Mouse (Mus musculus) embryonic facial prominence, embryonic 15.5 days (tissue): ENCODE results near the gene Rbm20. TPM values are rescaled to one million over a fixed set of nuclear protein-coding genes. Genes with fewer than 3 reads are reported as not detected.

Source experiments
- ATAC-seq: fragments of 200-750 bp; cut with Nextera tagmentation; 2 replicates; pipeline ENCODE4 v1.8.0; 2017; ENCODE audit warnings: low read depth, moderate TSS enrichment; ENCODE audit not compliant: insufficient number of reproducible peaks, low FRiP score, low TSS enrichment
- H3K27ac ChIP-seq: fragments of 300-500 bp; sonication (generic); replicated peaks from 2 replicates; pipeline ENCODE4 v1.5.1; 2015; ENCODE audit warnings: mild to moderate bottlenecking, inconsistent platforms
- H3K27me3 ChIP-seq: fragments of 300-500 bp; sonication (generic); 2 replicates; pipeline ENCODE4 v1.6.1; 2015; ENCODE audit warnings: inconsistent platforms
- H3K36me3 ChIP-seq: fragments of 300-500 bp; sonication (generic); 2 replicates; pipeline ENCODE4 v1.6.1; 2015; ENCODE audit warnings: mild to moderate bottlenecking, inconsistent platforms
- H3K4me1 ChIP-seq: fragments of 300-500 bp; sonication (generic); 2 replicates; pipeline ENCODE4 v1.6.1; 2015; ENCODE audit warnings: inconsistent platforms
- H3K4me2 ChIP-seq: fragments of 300-500 bp; sonication (generic); replicated peaks from 2 replicates; pipeline ENCODE4 v1.6.1; 2015; ENCODE audit warnings: mild to moderate bottlenecking, inconsistent platforms
- H3K4me3 ChIP-seq: fragments of 300-500 bp; sonication (generic); replicated peaks from 2 replicates; pipeline ENCODE4 v1.5.1; 2015; ENCODE audit warnings: mild to moderate bottlenecking, inconsistent platforms
- H3K9ac ChIP-seq: fragments of 300-500 bp; sonication (generic); 2 replicates; pipeline ENCODE4 v1.6.1; 2015; ENCODE audit warnings: inconsistent platforms
- H3K9me3 ChIP-seq: fragments of 300-500 bp; sonication (generic); replicated peaks from 2 replicates; pipeline ENCODE4 v1.6.1; 2016; ENCODE audit warnings: inconsistent platforms
- WGBS: fragments of 180-500 bp; shearing (Covaris S2); methylation state at CpG from one replicate; pipeline ENCODE4 v1.1.7; 2015; 5-methylcytosine and 5-hydroxymethylcytosine counted together
- polyA plus RNA-seq: library from polyadenylated mRNA; unstranded; fragments of >200 nt; fragmentation: Nextera tagmentation; extraction: Ambion mirVana; gene quantifications from 2 replicates; pipeline ENCODE4 v1.2.1, GENCODE M21; 2015

Gene Rbm20
- polyA plus RNA-seq, 1 experiment from 2014 or later: 5.5 TPM

DNA sequence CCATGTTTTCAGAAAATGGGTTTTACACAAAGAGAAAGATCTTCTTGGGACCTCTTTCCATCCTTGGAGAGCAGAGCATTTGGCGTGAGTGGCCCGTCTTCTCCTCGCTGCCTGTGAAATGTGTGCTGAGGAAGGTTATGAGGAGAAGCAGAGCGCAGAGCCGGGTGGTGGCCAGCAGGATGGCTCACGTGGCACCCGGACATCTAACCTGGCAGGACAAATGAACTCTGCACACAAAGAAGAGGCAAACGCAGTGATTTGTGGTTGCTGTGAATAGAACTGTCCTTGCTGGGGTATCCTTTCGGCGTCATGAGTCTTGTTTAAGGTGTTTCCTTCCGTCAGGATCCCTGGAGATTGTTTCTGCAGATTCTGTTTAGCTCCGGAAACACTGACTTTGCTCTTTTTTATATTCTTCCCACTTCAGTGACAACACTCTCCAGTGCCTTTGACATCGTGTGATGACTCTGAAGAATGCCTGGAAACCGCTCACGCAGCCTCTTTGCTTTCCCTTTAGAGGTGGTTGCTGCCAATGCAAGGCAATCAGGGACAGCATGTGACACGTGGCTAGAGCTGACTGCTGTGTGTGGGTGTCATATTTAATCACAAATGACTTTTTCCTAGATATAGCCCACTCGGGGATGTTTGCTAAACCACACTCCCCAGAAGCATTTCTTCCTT lies 80.5 kb downstream of the Rbm20 start:
- no peak for ATAC-seq
- H3K27ac ChIP-seq: no peak overlapping the region
- WGBS: 84% methylated on average over 17 of the region's 17 CpGs
- no peak overlapping the region for H3K4me2 ChIP-seq
- H3K9ac ChIP-seq: no peak overlapping the region
- no peaks in the 10 kb centered on the region for H3K27me3 ChIP-seq
- no peaks in the 10 kb centered on the region for H3K4me1 ChIP-seq
- H3K36me3 ChIP-seq: no peaks in the 10 kb centered on the region
- no peak overlapping the region for H3K4me3 ChIP-seq
- H3K9me3 ChIP-seq: no peaks in the 10 kb centered on the region

- no peak overlapping the region for H3K4me2 ChIP-seq
- no peak overlapping the region for H3K9ac ChIP-seq
- H3K27me3 ChIP-seq: no peaks in the 10 kb centered on the region
- no peaks in the 10 kb centered on the region for H3K36me3 ChIP-seq
- H3K4me3 ChIP-seq: no peak overlapping the region
- H3K27ac ChIP-seq: no peak overlapping the region
- 65% methylated on average over 2 of the region's 2 CpGs for WGBS
- no peaks in the 10 kb centered on the region for H3K9me3 ChIP-seq
- H3K4me1 ChIP-seq: no peaks in the 10 kb centered on the region
- ATAC-seq: no peak
These were observed 81.8 kb downstream of the Rbm20 start for GRCm38 (mm10) chr19:53758881-53759418.

GRCm38 (mm10) chr19:53760125-53761101 lies 83.3 kb downstream of the Rbm20 start:
- Histone ChIP-seq H3K4me3 (no peak overlapping the region), H3K27me3 (no peaks in the 10 kb centered on the region), H3K9me3 (no peaks in the 10 kb centered on the region), H3K27ac (no peak overlapping the region), H3K9ac (no peak overlapping the region), H3K4me2 (no peak overlapping the region), H3K36me3 (no peaks in the 10 kb centered on the region), H3K4me1 (no peaks in the 10 kb centered on the region)
- ATAC-seq: no peak
- WGBS: 84% methylated on average over 17 of the region's 17 CpGs

DNA sequence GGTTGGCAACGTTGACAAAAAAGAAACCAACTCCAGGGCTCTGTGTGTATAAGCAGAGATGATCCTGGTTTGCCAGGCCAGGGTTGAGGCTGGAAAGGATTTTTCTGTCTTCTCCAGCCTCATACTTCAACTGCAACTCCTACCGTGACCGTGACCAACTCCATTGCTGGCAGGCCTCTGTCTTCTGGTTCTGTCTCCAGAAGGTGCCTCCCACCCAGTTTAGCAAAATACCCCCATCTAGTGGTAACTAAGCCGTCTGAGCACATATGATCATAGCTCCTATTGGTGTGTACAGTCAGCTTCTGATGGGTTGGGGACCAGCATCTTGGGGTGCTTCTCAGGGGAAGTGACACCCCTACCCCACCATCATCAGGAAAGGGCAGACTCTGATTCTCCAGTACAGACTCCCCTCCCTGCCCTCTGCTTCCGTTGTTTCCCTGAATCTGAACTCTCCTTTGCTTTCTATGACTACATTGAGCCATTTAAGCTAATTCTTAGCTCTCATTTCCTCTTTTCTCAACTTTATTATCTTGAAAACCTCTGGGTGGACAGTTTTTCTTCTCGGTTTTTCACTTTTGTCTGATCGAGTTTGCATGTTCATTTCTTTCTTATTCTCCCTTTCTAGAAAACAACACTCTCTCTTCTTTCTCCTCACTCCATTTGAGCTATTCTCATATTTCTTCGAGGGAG lies 85.8 kb downstream of the Rbm20 start:
- Histone ChIP-seq H3K4me2 (no peak overlapping the region), H3K27ac (0 out of 2 replicates have a peak overlapping the region, but pooled peaks have one; percentile 9), H3K9ac (no peak overlapping the region), H3K9me3 (no peaks in the 10 kb centered on the region), H3K27me3 (no peaks in the 10 kb centered on the region), H3K4me3 (no peak overlapping the region), H3K4me1 (no peaks in the 10 kb centered on the region), H3K36me3 (no peaks in the 10 kb centered on the region)
- 52% methylated on average over 8 of the region's 8 CpGs for WGBS
- peak; percentile 67; the same call in 1 of the 2 replicates for ATAC-seq

DNA sequence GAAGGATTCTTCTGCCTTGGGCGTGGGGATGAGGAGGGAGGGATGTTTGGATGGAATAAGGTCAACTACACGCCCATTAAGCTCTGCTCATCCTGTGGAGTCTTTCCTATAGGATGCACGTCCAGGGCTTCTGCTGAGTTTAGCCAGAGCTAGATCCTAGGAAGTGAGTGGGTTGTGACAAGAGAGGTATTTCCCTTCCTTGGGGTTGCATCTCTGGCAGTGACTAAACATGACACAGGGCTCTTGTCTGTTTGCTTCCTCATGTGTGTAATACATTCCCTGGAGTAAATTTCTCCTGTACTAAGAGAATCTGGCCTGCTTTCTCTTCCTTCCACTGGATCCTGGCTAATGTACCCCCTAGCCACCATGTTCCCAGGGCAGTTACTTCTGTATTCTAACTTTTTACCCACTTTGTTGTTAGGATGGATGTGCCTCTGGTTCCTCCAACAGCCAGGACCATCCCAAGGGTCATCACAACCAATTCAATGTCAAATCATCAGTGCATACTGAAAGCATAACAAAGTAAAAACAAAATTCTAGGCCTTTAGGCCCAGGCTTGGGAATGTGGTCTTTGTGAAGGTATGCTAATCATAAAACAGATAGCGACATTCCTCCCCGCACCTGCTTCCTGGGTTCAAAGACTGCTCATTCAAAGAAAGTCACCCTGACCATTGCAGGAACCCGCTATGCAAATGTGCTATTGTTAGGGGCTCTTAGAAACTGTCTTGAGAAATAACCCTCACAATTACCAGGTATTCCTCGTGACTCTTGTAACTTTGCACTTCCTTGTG lies 87.8 kb downstream of the Rbm20 start:
- ATAC-seq: no peak
- Histone ChIP-seq H3K9me3 (no peaks in the 10 kb centered on the region), H3K4me3 (no peak overlapping the region), H3K4me2 (no peak overlapping the region), H3K36me3 (no peaks in the 10 kb centered on the region), H3K9ac (no peak overlapping the region), H3K27ac (no peak overlapping the region), H3K27me3 (no peaks in the 10 kb centered on the region), H3K4me1 (peaks cover 5% of the 10 kb centered on the region)
- 77% methylated on average over 7 of the region's 7 CpGs for WGBS

DNA sequence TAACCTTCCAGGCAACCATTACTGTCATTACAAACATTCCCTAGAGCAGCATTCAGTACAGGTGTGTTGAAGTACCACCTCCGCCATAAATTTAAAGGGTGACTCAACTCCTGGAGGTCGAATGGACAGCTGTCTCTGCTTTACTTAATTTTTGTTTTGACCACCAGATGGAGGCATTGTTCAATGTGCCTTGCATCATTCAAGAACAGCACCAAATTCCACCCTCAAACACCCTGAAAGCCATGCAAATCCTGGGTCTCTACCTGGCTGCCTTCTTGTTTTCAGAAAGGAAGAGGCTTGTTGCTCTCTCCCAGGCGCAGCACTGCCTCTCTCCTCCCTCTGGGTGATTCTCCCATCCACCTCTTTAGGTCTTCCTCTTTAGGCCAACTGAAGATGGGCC lies 91.4 kb downstream of the Rbm20 start:
- H3K4me1 ChIP-seq: peaks cover 5% of the 10 kb centered on the region
- 19% methylated on average over 3 of the region's 3 CpGs for WGBS
- ATAC-seq: no peak

GRCm38 (mm10) chr19:53773937-53774640 lies 97.0 kb downstream of the Rbm20 start:
- Histone ChIP-seq H3K36me3 (no peaks in the 10 kb centered on the region), H3K4me1 (peaks cover 7% of the 10 kb centered on the region; the same call in 1 of the 2 replicates), H3K4me3 (no peak overlapping the region), H3K9ac (no peak overlapping the region), H3K4me2 (no peak overlapping the region), H3K27ac (no peak overlapping the region), H3K27me3 (no peaks in the 10 kb centered on the region), H3K9me3 (no peaks in the 10 kb centered on the region)
- ATAC-seq: no peak
- 45% methylated on average over 11 of the region's 11 CpGs for WGBS

More for the DNA sequence above, 91.4 kb downstream of the Rbm20 start:
- Histone ChIP-seq H3K27me3 (no peaks in the 10 kb centered on the region), H3K9me3 (no peaks in the 10 kb centered on the region), H3K4me3 (no peak overlapping the region), H3K36me3 (no peaks in the 10 kb centered on the region), H3K4me2 (no peak overlapping the region), H3K9ac (no peak overlapping the region), H3K27ac (no peak overlapping the region)

DNA sequence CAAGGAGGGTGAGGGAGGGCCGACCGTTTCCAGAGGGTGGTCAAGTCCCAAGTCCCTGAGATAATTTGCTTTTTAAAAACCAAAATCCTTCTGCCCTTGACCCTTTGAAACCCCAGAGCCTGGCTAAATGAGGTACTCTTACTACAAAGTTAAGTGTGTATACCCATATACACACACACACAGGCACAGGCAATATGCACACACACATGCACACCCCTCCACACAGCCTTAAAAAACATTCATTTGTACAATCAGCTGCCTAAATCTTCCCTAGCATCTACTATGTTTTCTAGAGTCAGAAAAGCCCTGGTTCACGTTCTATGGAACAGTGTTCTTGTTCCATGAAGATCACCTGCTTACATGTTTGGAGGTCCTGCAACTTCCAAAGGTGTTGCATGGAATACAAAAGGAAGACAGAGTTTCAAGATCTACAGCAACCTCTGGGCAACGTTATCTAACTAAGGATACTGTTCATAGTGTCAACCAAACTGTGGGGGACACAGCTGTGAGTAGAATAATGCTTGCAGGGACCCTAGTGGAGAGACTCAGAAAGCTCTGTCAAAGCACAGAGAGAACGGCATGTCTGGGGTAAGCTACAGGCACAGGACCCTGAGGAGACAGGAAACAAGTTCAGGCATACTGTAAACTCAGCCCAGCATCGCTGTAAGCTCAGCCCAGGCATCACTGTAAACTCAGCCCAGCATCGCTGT lies 97.7 kb downstream of the Rbm20 start:
- Histone ChIP-seq H3K4me2 (no peak overlapping the region), H3K4me1 (peaks cover 7% of the 10 kb centered on the region; the same call in 1 of the 2 replicates), H3K4me3 (no peak overlapping the region), H3K9me3 (no peaks in the 10 kb centered on the region), H3K27me3 (no peaks in the 10 kb centered on the region), H3K27ac (no peak overlapping the region), H3K9ac (no peak overlapping the region), H3K36me3 (no peaks in the 10 kb centered on the region)
- WGBS: 50% methylated on average over 7 of the region's 7 CpGs
- ATAC-seq: no peak

GRCm38 (mm10) chr19:53779402-53779801 lies 102.3 kb downstream of the Rbm20 start:
- Histone ChIP-seq H3K9me3 (no peaks in the 10 kb centered on the region), H3K4me3 (no peak overlapping the region), H3K36me3 (no peaks in the 10 kb centered on the region), H3K9ac (no peak overlapping the region), H3K4me1 (peaks cover 1% of the 10 kb centered on the region; the same call in 1 of the 2 replicates), H3K4me2 (no peak overlapping the region), H3K27ac (no peak overlapping the region), H3K27me3 (no peaks in the 10 kb centered on the region)
- no peak for ATAC-seq
- WGBS: 78% methylated on average over 9 of the region's 9 CpGs
